Mouse (Mus musculus) frontal cortex, postnatal 10 days (tissue): ENCODE results near the gene Camta1.

ENCODE experiments used
- DNase-seq, 2 experiments: peaks; one replicate each; pipeline ENCODE4 v3.0.0; 2022; ENCODE audit warnings: low spot score in 2 of 2, mixed read lengths in 1 of 2

The Camta1 gene

DNA sequence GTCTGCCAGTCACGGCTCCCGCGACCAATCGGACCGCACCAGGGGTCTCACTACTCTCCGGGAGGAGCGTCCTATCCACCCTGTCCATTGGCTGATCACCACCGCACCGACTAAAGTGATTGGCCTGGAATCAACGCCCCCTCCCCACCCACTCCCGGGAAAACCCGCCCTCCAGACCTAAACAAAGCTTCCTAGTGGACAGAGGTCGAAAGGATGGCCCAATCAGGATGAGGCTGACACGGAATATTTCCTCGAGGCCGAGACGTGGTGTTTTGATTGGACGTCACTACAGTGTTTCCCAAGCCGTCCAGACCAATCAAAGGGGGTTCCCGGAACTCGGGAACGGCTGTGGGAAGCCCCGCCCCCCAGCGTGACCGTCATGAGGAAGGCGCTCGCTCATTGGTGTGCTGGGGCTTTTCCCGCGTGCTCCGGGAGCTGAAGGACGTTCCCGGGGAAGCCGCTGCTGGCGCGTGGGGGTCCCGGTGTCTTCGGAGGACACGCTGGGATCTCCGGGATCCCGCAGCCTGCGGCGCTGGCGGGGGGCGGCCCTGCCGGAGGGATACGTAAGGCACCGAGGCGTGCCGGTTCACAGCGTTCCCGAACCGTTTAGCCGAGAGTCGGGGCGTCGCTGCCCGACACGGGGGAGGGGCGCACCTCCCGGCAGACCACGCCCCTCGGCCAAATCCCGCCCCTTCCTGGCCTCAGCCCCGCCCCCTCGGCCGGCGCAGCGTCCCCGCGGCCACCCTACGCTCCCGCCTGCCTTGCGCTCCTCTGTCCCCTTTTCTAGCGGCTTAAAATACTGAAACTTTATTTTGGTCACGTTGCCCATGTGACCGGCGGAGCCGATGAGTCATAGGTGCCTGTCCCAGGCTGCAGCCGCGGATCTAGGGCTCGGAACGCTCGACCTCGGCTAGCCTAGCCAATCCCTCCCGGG is at the start of gene Camta1:
TSS of gene Camta1 (minus strand) at position 71 of the 934 bp plus-strand sequence.
- DNase-seq, result peak; percentile 100

DNA sequence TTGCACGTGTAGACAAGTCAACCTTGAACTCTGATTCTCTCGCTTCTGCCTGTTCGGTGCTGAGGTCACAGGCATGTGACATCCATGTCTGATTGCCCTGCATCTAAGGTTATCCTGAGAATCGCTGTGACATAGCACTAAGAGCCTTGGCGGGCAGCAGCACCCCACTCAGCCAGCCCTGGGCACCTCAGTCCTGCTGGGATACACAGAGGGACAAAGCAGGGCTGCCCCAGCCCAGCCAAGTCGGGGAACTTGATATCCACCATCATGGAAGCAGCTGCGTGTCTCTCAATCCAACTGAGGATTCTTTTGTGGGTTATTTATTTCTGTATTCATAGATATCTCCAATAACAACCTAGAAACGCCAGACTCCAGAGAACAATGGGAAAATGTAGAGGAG is 47.1 kb upstream of the Camta1 start:
- no peak for DNase-seq

DNA sequence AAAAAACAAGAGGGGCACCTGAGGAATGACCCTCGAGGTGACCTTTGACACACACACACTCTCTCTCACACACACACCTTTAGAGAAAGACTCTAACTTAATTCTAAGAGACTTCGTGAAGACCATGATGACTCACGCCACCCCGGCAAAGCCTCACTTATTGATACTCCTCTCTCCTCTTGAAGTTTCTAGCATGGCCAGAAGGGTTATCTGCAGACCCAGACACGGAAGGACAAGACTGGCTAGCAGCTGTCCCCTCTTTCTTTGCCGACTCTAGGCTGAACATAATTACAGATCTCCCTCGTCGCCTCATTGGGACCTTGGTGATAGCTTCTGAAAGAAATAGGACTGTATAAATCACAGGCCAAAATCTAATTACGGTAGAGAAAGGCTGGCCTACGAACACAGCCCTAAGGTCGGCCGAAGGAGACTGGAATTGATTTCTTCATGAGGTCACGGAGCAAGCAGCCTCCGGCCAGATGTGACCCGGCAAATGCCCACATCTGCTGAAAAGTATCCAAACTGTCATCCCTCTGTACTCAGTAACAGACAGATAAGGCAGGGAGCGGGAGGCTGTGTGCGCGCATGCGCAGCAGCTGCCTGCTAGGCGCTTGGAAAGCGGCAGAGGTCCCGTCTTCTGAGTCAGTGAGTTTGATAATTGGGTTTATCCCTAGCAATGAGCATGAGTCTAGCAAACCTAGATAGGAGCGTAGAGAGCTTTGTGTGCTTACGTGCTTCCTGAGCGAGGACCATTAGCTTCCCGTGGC is 46.1 kb upstream of the Camta1 start:
- DNase-seq, result no peak

DNA sequence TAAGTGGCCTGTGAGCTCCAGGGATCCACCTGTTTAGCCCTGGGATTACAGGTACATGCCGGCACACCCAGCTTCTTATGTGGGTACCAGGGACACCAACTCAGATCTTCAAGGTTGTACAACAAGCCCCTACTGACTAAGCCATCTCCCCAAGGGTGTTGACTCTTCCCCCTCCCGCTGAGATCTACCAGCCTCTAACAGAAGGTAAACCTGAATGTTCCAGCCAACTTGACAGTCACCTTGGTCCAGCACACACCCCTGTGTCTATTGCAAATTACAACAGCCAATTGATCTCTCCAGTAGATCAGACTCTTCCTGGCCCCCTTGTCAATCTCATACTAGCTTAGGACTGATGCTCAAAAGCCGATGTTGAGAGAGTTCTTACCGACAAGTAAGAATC is 43.9 kb upstream of the Camta1 start:
- DNase-seq, result no peak

DNA sequence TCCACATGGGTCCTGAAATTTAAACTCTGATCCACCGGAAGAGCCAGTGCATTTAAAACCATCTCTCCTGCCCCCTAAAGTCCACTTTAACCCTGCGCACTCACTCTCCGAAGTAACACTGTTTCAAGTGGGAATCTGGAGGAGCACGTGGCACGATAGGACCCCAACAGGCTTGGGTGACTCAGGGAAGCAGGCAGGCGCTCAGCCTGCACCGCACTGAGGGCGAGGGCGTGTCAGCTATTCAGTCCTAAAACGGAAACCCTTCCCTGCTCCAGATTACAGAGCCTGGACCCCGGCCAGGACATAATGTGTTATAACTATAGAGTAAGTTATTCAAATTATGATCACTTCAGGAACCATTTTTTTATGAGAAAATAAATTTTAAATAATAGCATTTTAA is 42.4 kb upstream of the Camta1 start:
- DNase-seq, result no peak

DNA sequence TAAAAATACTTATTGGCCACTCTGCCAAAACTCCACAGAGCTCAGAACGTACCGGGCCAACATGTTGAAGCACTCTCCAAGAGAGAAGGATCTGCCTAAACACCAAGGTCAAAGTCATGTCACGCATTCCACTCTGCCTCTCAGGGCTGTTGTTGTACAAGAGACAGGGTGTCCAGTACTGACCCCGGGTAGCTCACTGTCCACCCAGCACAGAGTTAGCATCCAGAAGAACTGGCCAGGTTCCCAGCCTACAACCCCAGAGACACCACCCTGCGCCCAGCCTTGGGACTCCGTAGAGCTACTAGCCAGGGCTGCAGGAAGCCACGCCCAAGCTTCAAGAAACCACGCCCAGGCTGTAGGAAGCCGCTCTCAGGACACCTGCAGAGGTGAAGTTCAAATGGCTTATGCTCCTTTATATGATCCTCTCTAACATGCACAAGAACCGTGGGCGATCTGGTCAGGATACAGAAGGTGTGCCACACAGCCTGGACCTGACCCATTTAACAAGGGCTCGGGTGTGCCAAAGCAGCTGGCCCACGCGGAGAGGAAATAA is 41.1 kb upstream of the Camta1 start:
- DNase-seq, result no peak

DNA sequence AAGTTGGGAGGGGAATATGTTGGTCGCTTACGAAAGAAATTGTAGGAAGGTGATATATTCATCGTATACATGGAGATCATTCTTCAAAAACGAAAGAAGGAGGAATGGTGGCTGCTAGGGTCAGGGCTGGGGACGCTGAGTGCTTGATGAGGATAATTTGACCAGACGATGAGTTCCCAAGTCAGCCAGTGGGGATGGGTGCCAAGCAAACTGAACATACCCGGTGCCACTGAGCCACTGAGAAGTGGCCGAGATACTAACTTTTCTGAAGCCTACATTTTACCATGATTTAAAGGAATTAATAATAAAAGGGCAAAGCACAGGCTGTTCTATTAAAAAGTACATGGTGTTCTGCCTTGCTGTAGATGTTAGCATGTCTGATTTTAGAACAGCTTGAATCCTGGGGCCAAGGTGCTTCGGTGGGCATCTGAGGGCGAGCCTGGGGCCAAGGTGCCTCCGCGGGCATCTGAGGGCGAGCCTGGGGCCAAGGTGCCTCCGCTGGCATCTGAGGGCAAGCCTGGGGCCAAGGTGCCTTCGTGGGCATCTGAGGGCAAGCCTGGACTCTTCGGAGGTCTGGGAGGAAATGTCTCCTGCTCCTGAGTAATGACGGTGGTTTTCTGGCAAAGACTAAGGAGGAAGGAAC is 40.5 kb upstream of the Camta1 start:
- DNase-seq, result no peak

DNA sequence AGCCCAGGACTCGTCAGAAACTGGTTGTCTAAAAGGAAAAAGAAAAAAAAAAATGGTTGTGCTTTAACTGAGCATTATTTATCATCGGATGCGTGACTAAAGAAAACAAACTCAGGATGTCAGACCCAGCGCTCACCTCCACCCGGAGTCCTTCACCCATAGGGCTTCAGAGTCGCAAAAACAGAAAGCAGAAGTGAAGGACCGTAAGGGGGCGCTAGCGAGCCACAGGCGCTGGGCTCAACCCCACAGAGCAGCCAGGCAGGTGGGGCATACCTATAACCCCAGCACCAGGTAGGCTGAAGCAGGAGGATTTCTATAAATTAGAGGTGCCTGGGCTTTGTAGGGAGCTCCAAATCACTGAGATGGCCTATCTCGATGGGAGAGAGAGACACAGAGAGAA is 39.7 kb upstream of the Camta1 start:
- no peak for DNase-seq

DNA sequence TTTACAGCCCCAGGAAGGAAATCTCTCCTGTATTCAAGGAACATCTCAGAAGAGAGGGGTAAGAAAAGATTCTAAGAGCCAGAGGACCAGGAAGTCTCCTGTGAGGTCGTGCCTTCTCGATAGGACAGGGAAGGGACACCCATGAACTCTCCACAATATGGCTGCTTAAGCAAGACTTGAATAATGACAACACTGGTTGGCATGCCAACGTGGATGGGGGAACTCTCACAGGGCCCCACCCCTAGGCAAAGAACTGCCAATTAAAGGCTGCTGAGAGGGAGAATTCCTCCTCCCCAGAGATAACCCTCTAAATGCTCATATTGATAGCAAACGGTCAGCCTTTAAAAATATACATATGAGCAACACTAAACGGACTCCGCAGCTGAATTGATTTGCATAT is 39.1 kb upstream of the Camta1 start:
- no peak for DNase-seq

DNA sequence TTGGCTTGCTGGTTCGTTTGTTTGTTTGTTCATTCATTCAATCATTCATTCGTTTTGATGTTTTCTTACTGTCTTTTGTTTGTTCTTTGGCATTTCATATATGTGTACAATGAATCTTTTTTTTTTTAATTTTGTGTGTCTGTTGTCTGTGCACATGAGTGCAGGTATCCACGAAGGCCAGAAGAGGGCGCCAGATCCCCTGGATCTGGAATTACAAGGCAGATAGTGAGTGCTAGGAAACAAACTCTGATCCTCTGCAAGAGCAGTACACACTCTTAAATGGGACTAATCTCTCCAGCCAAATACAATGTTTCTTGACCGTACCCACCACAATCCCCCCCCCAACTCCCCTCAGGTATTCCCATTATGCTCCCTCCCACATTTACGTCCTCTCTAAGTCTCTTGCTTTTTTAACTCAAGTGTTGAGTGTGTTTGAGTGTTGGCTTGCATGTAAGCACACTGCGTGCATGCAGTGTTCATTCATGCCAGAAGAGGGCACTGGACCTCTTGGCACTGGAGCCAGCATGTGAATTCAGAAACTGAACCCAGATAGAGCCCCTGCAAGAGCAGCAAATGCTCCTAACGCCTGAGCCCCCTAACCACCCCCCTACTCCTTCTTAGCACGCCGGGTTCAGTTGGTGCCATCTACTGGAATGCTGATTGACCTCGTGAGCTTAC is 38.2 kb upstream of the Camta1 start:
- no peak for DNase-seq

DNA sequence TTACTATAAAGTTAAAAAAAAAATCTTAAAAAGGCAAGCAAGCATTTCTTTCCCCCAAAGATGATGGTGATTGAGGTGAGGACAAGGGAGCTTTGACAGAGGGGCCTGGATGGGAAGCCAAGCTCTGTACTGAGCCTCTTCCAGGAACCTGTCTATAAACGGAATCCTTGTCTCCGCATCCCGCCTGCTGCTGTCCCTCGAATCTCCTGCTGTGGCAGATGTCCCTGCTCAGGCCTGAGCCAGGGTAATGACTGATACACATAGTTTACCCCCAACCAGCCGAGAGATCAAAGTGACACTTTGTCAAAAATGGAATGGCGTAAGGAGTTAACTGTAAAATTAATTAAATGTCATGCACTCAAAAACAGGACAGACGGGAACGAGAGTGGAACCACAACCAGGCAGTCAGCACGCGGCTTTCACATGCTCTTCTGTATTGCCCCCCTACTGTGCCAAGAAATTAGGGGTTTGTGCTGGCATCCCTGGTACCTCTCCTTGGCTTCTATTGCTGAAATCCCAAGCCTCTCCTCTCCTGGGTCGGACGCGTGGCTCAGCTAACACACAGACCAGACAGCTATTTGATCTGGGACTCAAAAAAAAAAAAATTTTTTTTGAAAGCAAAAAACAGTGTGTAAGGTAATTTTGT is 37.0 kb upstream of the Camta1 start:
- no peak for DNase-seq

DNA sequence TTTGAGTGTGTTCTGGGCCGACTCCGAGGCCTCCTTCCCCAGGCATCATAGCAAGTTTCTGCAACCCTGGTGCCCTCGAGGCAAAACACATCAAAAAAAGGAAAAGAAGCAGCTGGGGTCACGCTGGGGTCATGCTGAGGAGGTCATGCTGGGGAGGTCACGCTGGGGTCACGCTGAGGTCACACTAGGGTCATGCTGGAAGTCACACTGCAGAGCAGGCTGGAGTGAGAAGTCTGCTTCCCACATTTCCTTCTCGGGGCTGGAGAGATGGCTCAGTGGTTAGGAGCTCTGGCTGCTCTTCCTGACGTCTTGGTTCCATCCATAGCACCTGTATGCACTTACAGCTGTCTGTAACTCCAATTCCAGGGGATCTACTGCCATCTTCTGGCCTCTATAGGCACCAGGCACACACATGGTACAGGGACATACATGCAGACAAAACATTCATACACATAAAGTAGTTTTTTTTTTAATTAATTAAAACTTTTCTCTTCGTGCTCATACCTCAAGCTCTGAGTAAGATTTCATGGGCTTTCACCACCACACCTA is 35.5 kb upstream of the Camta1 start:
- no peak for DNase-seq

DNA sequence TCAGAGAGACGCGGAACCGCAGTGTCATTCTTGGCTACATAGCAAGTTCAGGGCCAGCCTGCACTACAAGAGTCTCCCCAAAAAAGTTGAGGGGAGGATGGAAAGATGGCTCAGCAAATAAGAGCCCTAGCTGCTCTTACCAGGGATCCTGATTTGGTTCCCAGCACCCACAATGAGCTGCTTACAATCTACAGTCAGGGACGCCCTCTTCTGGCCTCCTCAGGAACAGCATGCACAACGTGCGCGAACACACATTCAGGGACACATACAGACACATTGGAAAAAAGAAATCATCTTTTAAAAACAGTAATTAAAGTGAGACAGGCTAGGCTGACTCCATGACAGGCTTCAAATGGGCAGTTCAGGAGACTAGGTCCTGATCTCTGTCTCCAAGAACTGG is 33.9 kb upstream of the Camta1 start:
- no peak for DNase-seq

DNA sequence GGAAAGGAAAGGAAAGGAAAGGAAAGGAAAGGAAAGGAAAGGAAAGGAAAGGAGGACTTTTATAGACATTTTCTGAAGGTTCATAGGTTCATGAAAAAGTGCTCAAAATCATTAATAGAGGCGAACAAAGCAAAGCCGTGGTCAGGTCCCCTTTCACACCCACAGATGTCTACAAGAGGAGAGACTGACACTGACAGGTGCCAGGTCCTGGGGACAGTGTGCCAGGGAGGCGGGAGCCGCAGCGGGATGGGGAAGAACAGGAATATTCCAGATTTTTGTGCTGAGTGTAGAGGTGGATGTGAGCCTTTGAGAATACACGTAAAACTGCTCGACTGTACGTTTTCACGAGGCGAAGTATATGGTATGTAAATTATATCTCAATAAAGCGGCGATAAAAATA is 33.2 kb upstream of the Camta1 start:
- no peak for DNase-seq

DNA sequence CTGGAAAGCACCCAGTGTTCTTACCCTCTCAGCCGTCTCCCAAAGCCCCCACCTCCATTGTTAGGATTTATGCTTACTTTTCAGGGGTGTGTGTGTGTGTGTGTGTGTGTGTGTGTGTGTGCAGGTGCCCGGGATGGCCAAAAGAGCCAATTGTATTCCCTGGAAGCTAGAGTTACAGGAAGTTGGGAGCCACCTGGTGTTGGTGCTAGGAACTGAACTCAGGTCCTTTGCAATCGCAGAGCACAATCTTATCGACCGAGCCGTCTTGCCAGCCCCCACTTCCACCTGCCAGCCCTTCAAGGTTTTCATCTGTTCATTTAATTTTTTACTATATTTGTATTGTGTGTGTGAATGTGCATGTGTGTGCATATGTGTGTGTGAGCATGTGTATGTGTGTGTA is 31.6 kb upstream of the Camta1 start:
- no peak for DNase-seq

DNA sequence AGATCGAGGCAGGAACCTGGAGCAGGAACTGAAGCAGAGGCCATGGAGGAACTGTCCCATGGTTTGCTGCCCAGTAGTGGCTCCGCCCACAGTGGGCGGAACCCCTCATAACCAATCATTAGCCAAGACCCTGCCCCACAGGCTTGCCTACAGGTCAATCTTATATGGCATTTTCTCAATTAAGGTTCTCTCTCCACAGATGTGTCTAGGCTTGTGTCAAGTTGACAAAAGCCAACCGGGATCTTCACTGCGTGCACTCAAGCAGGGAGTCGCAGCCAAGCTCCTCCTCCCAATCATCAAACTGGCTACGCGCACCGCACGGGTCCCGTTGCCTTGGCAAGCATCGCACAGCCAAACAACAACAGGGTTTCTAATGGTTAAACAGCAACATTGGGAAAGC is 19.9 kb upstream of the Camta1 start:
- no peak for DNase-seq

DNA sequence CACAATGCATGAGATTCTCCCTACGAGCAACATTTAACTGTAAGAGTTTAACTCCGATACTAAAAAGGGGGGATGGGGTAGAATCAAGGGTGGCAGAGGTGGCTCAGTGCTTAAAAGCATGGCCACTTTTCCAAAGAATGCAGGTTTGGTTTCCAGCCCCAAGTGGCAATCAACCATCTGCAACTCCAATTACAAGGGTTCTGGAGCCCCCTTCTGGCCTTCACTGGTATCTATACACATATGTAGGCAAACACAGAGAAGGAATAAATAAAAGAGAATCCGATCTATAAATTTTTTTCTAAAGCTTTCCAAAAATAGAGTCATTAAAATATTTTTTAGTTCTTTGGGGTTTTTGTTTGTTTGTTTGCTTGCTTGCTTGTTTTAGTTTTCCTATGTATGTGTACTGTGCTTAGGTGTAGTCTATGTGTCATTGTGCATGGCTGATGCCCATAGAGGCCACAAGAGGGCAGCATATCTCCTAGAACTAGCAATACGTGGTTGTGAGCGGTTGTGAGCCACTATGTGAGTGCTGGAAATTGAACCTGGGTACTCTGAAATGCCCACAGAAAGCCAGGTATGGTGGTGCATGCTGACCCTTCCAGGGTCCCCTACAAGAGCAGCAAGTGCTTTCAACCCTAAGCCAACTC is 18.5 kb upstream of the Camta1 start:
- DNase-seq, result no peak

DNA sequence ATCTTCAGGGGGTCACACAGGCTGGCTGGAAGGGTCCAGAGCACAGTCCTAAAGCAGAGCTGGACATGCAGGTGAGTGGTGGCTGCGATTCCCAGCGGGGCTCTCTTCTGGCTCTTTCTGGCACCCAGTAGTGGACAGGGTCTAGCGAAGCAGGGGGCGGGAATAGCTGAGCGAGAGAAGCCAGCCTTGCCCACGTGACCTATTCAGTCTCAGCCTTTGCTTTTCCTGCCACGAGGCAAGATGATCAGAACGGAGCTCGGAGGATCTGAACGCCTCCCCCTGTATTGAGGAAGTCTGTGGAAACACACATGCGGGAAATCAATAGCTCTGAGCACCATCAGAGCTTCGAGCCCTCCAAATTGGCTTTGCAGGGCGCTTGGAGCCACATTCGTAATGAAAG is 14.7 kb upstream of the Camta1 start:
- no peak for DNase-seq

DNA sequence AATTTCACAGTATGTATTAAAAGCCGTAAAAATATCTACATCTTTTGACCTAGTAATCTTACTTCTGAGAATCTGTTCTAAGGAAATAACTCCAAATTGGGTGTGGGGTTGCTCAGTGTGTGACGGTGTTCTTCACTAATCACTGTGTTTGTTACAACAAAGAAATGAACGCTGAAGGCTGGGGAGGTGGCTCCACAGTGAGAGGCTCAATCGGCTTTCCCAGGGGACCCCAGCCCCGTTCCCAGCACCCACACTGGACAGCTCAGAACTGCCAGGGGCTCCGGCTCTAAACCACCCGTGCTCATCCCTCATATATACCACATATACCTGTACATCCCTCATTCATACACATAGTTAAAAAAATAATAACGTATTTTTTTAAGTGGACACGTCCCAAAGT is 1.8 kb upstream of the Camta1 start:
- DNase-seq, result no peak

DNA sequence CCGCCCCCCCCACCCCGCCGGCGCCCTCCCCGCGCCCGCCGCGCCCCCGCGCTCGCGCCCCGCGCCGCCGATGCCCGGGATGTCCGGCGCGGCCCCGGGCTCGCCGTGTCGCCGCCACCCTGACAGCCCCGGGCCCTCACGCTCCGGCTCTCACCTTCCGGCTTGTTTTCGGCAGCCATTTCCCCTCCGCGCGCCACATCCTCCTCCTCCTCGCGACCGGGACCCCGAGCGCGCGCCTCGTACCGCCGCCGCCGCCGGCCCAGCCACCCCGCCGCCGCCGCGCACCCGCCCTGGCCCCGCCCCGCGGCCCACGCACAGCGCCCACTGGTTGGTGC is 238 bp downstream of the Camta1 start:
- DNase-seq, result no peak
